Mouse (Mus musculus): ENCODE measurements around the gene Tesc. TPM values are rescaled to one million over a fixed set of nuclear protein-coding genes. Genes with fewer than 3 reads are reported as not detected.

The Tesc gene
- polyA plus RNA-seq, 1 experiment from 2014 or later = 29.5 TPM

GRCm38 (mm10) chr5:118053205-118053604 lies 25.7 kb downstream of the Tesc start:
- ATAC-seq (no peak), DNase-seq (ENCODE audit: low read depth, low spot score) (no peak)
- in situ Hi-C loops (cut with MboI; ENCODE audit: low pct_unique_long_range_greater_than_20kb) = no loop called here
- ChIA-PET POLR2A (interaction anchor here (1.3 kb wide), 1 partner anchor 14 kb away, joined by 4 read pairs; no protein-coding TSS in a partner anchor), CTCF (interaction anchor here (1.0 to 1.9 kb wide), 4 partner anchors 9 to 48 kb away, joined by 3 to 4 read pairs (median 4); no protein-coding TSS in a partner anchor)
- no peak for TF ChIP-seq CTCF (IDR thresholded peaks at IDR 0.05)
- no peaks in the 10 kb centered on the region for H3K27me3 ChIP-seq

- ATAC-seq = no peak
- TF ChIP-seq CTCF (IDR thresholded peaks at IDR 0.05) = no peak
Measured at GRCm38 (mm10) chr5:118057508-118058111, 30.1 kb downstream of the Tesc start.

GRCm38 (mm10) chr5:118058858-118059257 lies 31.3 kb downstream of the Tesc start:
- CTCF ChIA-PET = no interaction called here
- POLR2A ChIA-PET = no interaction called here
- no peak for TF ChIP-seq CTCF (IDR thresholded peaks at IDR 0.05)
- in situ Hi-C loops (cut with MboI; ENCODE audit: low pct_unique_long_range_greater_than_20kb) = no loop called here
- no peaks in the 10 kb centered on the region for H3K27me3 ChIP-seq
- no peak for DNase-seq (ENCODE audit: low read depth, low spot score)
- no peak for ATAC-seq

More at GRCm38 (mm10) chr5:118057508-118058111, 30.1 kb downstream of the Tesc start:
- CTCF ChIA-PET = interaction anchor here (0.7 to 1.4 kb wide), 3 partner anchors 11 to 53 kb away, joined by 3 read pairs; no protein-coding TSS in a partner anchor
- DNase-seq (ENCODE audit: low read depth, low spot score) = no peak
- no peaks in the 10 kb centered on the region for H3K27me3 ChIP-seq
- in situ Hi-C loops (cut with MboI; ENCODE audit: low pct_unique_long_range_greater_than_20kb) = no loop called here
- POLR2A ChIA-PET = no interaction called here

GRCm38 (mm10) chr5:118059646-118060045 lies 32.1 kb downstream of the Tesc start:
- ChIA-PET CTCF (interaction anchor here (1.3 kb wide), 1 partner anchor 9 kb away, joined by 4 read pairs; no protein-coding TSS in a partner anchor), POLR2A (no interaction called here)
- no peak for ATAC-seq
- in situ Hi-C loops (cut with MboI; ENCODE audit: low pct_unique_long_range_greater_than_20kb) = no loop called here
- no peak for TF ChIP-seq CTCF (IDR thresholded peaks at IDR 0.05)
- H3K27me3 ChIP-seq = no peaks in the 10 kb centered on the region
- DNase-seq (ENCODE audit: low read depth, low spot score) = no peak

GRCm38 (mm10) chr5:118061391-118061790 lies 33.8 kb downstream of the Tesc start:
- no peaks in the 10 kb centered on the region for H3K27me3 ChIP-seq
- no peak for ATAC-seq
- ChIA-PET CTCF (no interaction called here), POLR2A (interaction anchor here (0.6 kb wide), 1 partner anchor 19 kb away, joined by 3 read pairs; no protein-coding TSS in a partner anchor)
- no peak for DNase-seq (ENCODE audit: low read depth, low spot score)
- no peak for TF ChIP-seq CTCF (IDR thresholded peaks at IDR 0.05)
- in situ Hi-C loops (cut with MboI; ENCODE audit: low pct_unique_long_range_greater_than_20kb) = no loop called here

- ATAC-seq = peak; percentile 66
- DNase-seq (ENCODE audit: low read depth, low spot score) = peak; percentile 88
- in situ Hi-C loops (cut with MboI; ENCODE audit: low pct_unique_long_range_greater_than_20kb) = no loop called here
- ChIA-PET POLR2A (no interaction called here), CTCF (interaction anchor here (1.1 to 1.2 kb wide), 2 partner anchors 36 to 60 kb away, joined by 3 read pairs; partner anchors contain the start of gene Tesc)
- no peak for TF ChIP-seq CTCF (IDR thresholded peaks at IDR 0.05)
- H3K27me3 ChIP-seq = no peaks in the 10 kb centered on the region
Measured at GRCm38 (mm10) chr5:118063181-118063621, 35.7 kb downstream of the Tesc start.

GRCm38 (mm10) chr5:118064284-118064901 lies 36.9 kb downstream of the Tesc start:
- in situ Hi-C loops (cut with MboI; ENCODE audit: low pct_unique_long_range_greater_than_20kb) = no loop called here
- DNase-seq (ENCODE audit: low read depth, low spot score) (no peak), ATAC-seq (no peak)
- no peaks in the 10 kb centered on the region for H3K27me3 ChIP-seq
- ChIA-PET POLR2A (interaction anchor here (0.9 to 1.6 kb wide), 2 partner anchors 11 to 38 kb away, joined by 5 read pairs; no protein-coding TSS in a partner anchor), CTCF (interaction anchor here (1.2 kb wide), 1 partner anchor 47 kb away, joined by 3 read pairs; no protein-coding TSS in a partner anchor)
- no peak for TF ChIP-seq CTCF (IDR thresholded peaks at IDR 0.05)

GRCm38 (mm10) chr5:118065516-118066255 lies 38.1 kb downstream of the Tesc start:
- DNase-seq (ENCODE audit: low read depth, low spot score) (no peak), ATAC-seq (peak; percentile 3)
- H3K27me3 ChIP-seq = no peaks in the 10 kb centered on the region

GRCm38 (mm10) chr5:118066828-118067227 lies 39.3 kb downstream of the Tesc start:
- POLR2A ChIA-PET = interaction anchor here (0.9 to 1.4 kb wide), 3 partner anchors 9 to 16 kb away, joined by 3 to 4 read pairs (median 4); no protein-coding TSS in a partner anchor
- CTCF ChIA-PET = interaction anchor here (0.7 to 7.5 kb wide), 24 partner anchors 9 to 134 kb away, joined by 3 to 117 read pairs (median 4); no protein-coding TSS in a partner anchor

More at GRCm38 (mm10) chr5:118065516-118066255, 38.1 kb downstream of the Tesc start:
- TF ChIP-seq CTCF (IDR thresholded peaks at IDR 0.05) = no peak
- in situ Hi-C loops (cut with MboI; ENCODE audit: low pct_unique_long_range_greater_than_20kb) = no loop called here
- ChIA-PET CTCF (interaction anchor here (1.4 to 7.5 kb wide), 9 partner anchors 10 to 64 kb away, joined by 3 to 117 read pairs (median 8); no protein-coding TSS in a partner anchor), POLR2A (no interaction called here)

GRCm38 (mm10) chr5:118067572-118067971 lies 40.0 kb downstream of the Tesc start:
- ATAC-seq (no peak), DNase-seq (ENCODE audit: low read depth, low spot score) (no peak)

More at GRCm38 (mm10) chr5:118066828-118067227, 39.3 kb downstream of the Tesc start:
- no peak for DNase-seq (ENCODE audit: low read depth, low spot score)
- no peak for TF ChIP-seq CTCF (IDR thresholded peaks at IDR 0.05)
- peak; percentile 25 for ATAC-seq
- H3K27me3 ChIP-seq = no peaks in the 10 kb centered on the region
- in situ Hi-C loops (cut with MboI; ENCODE audit: low pct_unique_long_range_greater_than_20kb) = no loop called here

More at GRCm38 (mm10) chr5:118067572-118067971, 40.0 kb downstream of the Tesc start:
- ChIA-PET CTCF (interaction anchor here (1.2 to 7.5 kb wide), 14 partner anchors 9 to 66 kb away, joined by 3 to 117 read pairs (median 6); no protein-coding TSS in a partner anchor), POLR2A (interaction anchor here (1.4 kb wide), 1 partner anchor 8 kb away, joined by 4 read pairs; no protein-coding TSS in a partner anchor)
- in situ Hi-C loops (cut with MboI; ENCODE audit: low pct_unique_long_range_greater_than_20kb) = no loop called here
- H3K27me3 ChIP-seq = no peaks in the 10 kb centered on the region
- no peak for TF ChIP-seq CTCF (IDR thresholded peaks at IDR 0.05)
